Mouse (Mus musculus): ENCODE results near the gene Spsb4. TPM values are rescaled to one million over a fixed set of nuclear protein-coding genes. Genes with fewer than 3 reads are reported as not detected.

Spsb4 gene
- polyA plus RNA-seq, 1 experiment from 2014 or later = 23.4 TPM

- TF ChIP-seq CTCF (IDR thresholded peaks at IDR 0.05; ENCODE audit: low read depth) = no peak
- Histone ChIP-seq H3K27ac (ENCODE audit: low read depth, low read length) (no peak overlapping the region), H3K9me3 (ENCODE audit: control insufficient read depth) (no peaks in the 10 kb centered on the region), H3K27me3 (replicated peaks; ENCODE audit: control insufficient read depth, insufficient read depth, low read length) (0 out of 2 replicates have a peak, but pooled peaks cover 3% of the 10 kb centered on the region), H3K4me1 (replicated peaks; ENCODE audit: control insufficient read depth, insufficient read depth, low read length) (no peaks in the 10 kb centered on the region), H3K36me3 (ENCODE audit: control insufficient read depth, insufficient read depth) (no peaks in the 10 kb centered on the region), H3K9ac (ENCODE audit: low read depth, low read length) (no peak overlapping the region), H3K4me2 (replicated peaks; ENCODE audit: low read depth) (no peak overlapping the region), H3K4me3 (ENCODE audit: low read depth, low read length) (no peak overlapping the region)
- 88% methylated on average over 7 of the region's 7 CpGs for WGBS
- no peak for ATAC-seq
Observed at GRCm38 (mm10) chr9:97036656-97037055, 18.0 kb upstream of the Spsb4 start.

DNA sequence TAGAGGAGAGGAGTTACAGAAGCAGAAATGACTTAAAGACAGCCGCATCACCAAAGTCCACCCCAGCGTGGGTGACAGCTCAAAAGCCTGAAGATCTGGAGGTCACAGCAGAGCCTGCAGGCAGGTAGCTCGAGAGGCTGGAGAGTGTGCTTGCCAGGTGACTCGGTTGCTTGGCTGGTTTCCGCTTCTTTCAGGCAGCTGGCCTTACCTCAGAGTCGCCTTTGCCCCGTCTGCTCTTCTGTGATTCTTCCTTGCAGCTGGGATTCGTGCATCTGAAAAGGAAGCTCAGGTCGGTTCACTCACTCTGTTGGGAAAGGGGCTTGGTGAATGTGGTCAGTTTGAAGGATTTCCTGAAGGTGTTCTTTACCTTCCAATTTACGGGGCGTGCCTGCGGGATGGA is 8.7 kb upstream of the Spsb4 start:
- ATAC-seq = no peak

DNA sequence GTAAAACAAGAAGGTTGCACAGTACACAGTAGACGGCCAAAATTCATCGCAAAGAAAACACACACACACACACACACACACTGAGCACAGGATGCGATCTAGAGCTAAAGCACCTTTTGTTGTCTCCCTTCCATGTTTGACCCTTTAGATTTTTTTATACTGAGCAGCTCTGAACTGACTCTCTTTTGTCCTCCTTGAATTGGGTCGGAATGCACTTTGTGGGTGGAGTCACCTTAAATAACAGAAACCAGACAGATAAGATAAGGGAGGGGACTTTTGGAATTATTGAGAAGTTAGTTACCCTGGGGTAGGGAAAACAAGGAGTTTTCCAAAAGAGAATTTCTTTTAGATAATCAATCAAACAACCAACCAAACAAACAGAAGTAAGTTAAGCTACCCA is 7.4 kb upstream of the Spsb4 start:
- no peak overlapping the region for H3K4me2 ChIP-seq (replicated peaks; ENCODE audit: low read depth)
- 82% methylated on average over 4 of the region's 4 CpGs for WGBS

More for the DNA sequence above, 8.7 kb upstream of the Spsb4 start:
- no peaks in the 10 kb centered on the region for H3K36me3 ChIP-seq (ENCODE audit: control insufficient read depth, insufficient read depth)
- no peaks in the 10 kb centered on the region for H3K9me3 ChIP-seq (ENCODE audit: control insufficient read depth)
- no peak overlapping the region for H3K27ac ChIP-seq (ENCODE audit: low read depth, low read length)
- 80% methylated on average over 12 of the region's 12 CpGs for WGBS
- no peak overlapping the region for H3K4me2 ChIP-seq (replicated peaks; ENCODE audit: low read depth)
- no peak overlapping the region for H3K4me3 ChIP-seq (ENCODE audit: low read depth, low read length)
- no peak overlapping the region for H3K9ac ChIP-seq (ENCODE audit: low read depth, low read length)
- no peaks in the 10 kb centered on the region for H3K4me1 ChIP-seq (replicated peaks; ENCODE audit: control insufficient read depth, insufficient read depth, low read length)
- H3K27me3 ChIP-seq (replicated peaks; ENCODE audit: control insufficient read depth, insufficient read depth, low read length) = no peaks in the 10 kb centered on the region
- TF ChIP-seq CTCF (IDR thresholded peaks at IDR 0.05; ENCODE audit: low read depth) = no peak

DNA sequence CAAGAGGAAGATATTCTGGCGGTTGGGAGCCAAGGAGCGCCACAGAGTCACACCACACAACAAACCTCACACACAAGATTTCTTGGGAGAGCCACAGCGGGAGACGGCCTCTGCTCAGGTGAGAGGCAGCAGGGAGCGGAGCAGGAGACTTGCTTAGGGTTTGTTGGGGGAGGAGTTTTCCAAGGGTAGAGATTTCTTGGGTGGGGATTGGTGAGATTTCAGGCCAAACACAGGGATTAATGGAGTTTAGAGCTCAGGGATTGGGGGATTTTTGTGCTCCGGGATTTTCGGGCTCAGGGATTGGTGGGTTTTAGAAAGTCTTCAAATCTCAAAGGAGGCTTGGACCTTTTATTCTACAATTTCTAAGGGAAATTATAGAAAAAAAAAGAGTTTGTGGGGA is 5.8 kb upstream of the Spsb4 start:
- H3K9me3 ChIP-seq (ENCODE audit: control insufficient read depth) = no peaks in the 10 kb centered on the region
- H3K4me2 ChIP-seq (replicated peaks; ENCODE audit: low read depth) = no peak overlapping the region
- no peak for TF ChIP-seq CTCF (IDR thresholded peaks at IDR 0.05; ENCODE audit: low read depth)
- no peaks in the 10 kb centered on the region for H3K27me3 ChIP-seq (replicated peaks; ENCODE audit: control insufficient read depth, insufficient read depth, low read length)
- H3K36me3 ChIP-seq (ENCODE audit: control insufficient read depth, insufficient read depth) = no peaks in the 10 kb centered on the region
- H3K4me1 ChIP-seq (replicated peaks; ENCODE audit: control insufficient read depth, insufficient read depth, low read length) = 0 out of 2 replicates have a peak, but pooled peaks cover 4% of the 10 kb centered on the region
- ATAC-seq = no peak
- H3K9ac ChIP-seq (ENCODE audit: low read depth, low read length) = no peak overlapping the region
- WGBS = 80% methylated on average over 7 of the region's 7 CpGs
- H3K4me3 ChIP-seq (ENCODE audit: low read depth, low read length) = no peak overlapping the region
- H3K27ac ChIP-seq (ENCODE audit: low read depth, low read length) = no peak overlapping the region

More for the DNA sequence above, 7.4 kb upstream of the Spsb4 start:
- Histone ChIP-seq H3K36me3 (ENCODE audit: control insufficient read depth, insufficient read depth) (no peaks in the 10 kb centered on the region), H3K27ac (ENCODE audit: low read depth, low read length) (no peak overlapping the region), H3K27me3 (replicated peaks; ENCODE audit: control insufficient read depth, insufficient read depth, low read length) (no peaks in the 10 kb centered on the region), H3K4me3 (ENCODE audit: low read depth, low read length) (no peak overlapping the region), H3K9ac (ENCODE audit: low read depth, low read length) (no peak overlapping the region), H3K9me3 (ENCODE audit: control insufficient read depth) (no peaks in the 10 kb centered on the region), H3K4me1 (replicated peaks; ENCODE audit: control insufficient read depth, insufficient read depth, low read length) (0 out of 2 replicates have a peak, but pooled peaks cover under 1% of the 10 kb centered on the region)
- no peak for ATAC-seq
- TF ChIP-seq CTCF (IDR thresholded peaks at IDR 0.05; ENCODE audit: low read depth) = no peak

GRCm38 (mm10) chr9:97022948-97023347 is 4.3 kb upstream of the Spsb4 start:
- Histone ChIP-seq H3K27ac (ENCODE audit: low read depth, low read length) (no peak overlapping the region), H3K4me3 (ENCODE audit: low read depth, low read length) (no peak overlapping the region), H3K4me1 (replicated peaks; ENCODE audit: control insufficient read depth, insufficient read depth, low read length) (peaks cover 8% of the 10 kb centered on the region; the same call in 1 of the 2 replicates), H3K9me3 (ENCODE audit: control insufficient read depth) (no peaks in the 10 kb centered on the region), H3K9ac (ENCODE audit: low read depth, low read length) (no peak overlapping the region), H3K27me3 (replicated peaks; ENCODE audit: control insufficient read depth, insufficient read depth, low read length) (no peaks in the 10 kb centered on the region), H3K36me3 (ENCODE audit: control insufficient read depth, insufficient read depth) (no peaks in the 10 kb centered on the region), H3K4me2 (replicated peaks; ENCODE audit: low read depth) (no peak overlapping the region)
- 69% methylated on average over 4 of the region's 4 CpGs for WGBS
- ATAC-seq = no peak
- TF ChIP-seq CTCF (IDR thresholded peaks at IDR 0.05; ENCODE audit: low read depth) = no peak

DNA sequence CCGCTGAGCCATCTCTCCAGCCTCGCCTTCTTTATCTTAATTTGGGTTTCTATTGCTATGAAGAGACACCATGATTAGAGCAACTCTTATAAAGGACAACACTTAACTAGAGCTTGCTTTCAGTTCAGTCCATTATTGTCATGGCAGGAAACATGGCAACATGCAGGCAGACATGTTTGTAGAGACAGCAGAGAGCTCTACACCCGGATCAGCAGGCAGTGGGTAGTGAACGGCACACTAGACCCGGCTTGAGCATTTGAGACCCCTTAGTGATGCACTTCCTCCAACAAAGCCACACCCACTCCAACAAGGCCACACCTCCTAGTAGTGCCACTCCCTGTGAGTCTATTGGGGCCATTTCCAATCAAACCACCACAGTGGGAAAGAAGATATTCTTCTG is 3.7 kb upstream of the Spsb4 start:
- no peak for TF ChIP-seq CTCF (IDR thresholded peaks at IDR 0.05; ENCODE audit: low read depth)
- H3K27ac ChIP-seq (ENCODE audit: low read depth, low read length) = no peak overlapping the region
- 82% methylated on average over 5 of the region's 5 CpGs for WGBS
- H3K27me3 ChIP-seq (replicated peaks; ENCODE audit: control insufficient read depth, insufficient read depth, low read length) = no peaks in the 10 kb centered on the region
- no peak overlapping the region for H3K9ac ChIP-seq (ENCODE audit: low read depth, low read length)
- no peak overlapping the region for H3K4me2 ChIP-seq (replicated peaks; ENCODE audit: low read depth)
- no peak for ATAC-seq
- peaks cover 8% of the 10 kb centered on the region; the same call in 1 of the 2 replicates for H3K4me1 ChIP-seq (replicated peaks; ENCODE audit: control insufficient read depth, insufficient read depth, low read length)
- H3K9me3 ChIP-seq (ENCODE audit: control insufficient read depth) = no peaks in the 10 kb centered on the region
- no peak overlapping the region for H3K4me3 ChIP-seq (ENCODE audit: low read depth, low read length)
- no peaks in the 10 kb centered on the region for H3K36me3 ChIP-seq (ENCODE audit: control insufficient read depth, insufficient read depth)

DNA sequence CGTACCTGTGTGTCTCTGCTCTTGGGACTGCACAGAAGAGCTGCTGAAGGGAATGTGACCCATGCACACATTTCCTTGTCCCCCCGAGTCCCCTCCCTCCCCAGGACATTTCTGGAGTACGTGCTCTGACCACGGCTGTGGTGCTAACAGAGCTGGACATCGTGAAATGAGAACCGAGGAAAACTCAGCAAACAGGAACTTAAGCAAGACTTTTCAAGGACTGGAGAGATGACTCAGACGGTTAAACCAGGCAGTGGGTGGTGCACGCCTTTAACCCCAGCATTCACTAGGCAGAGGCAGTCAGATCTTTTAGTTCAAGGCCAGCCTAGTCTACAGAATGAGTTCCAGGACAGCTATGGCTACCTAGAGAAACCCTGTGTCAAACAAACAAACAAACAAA is 1.5 kb upstream of the Spsb4 start:
- no peak overlapping the region for H3K27ac ChIP-seq (ENCODE audit: low read depth, low read length)
- no peak for TF ChIP-seq CTCF (IDR thresholded peaks at IDR 0.05; ENCODE audit: low read depth)
- no peak overlapping the region for H3K4me2 ChIP-seq (replicated peaks; ENCODE audit: low read depth)
- WGBS = 69% methylated on average over 8 of the region's 8 CpGs
- H3K4me1 ChIP-seq (replicated peaks; ENCODE audit: control insufficient read depth, insufficient read depth, low read length) = peaks cover 11% of the 10 kb centered on the region; the same call in 1 of the 2 replicates
- H3K9ac ChIP-seq (ENCODE audit: low read depth, low read length) = no peak overlapping the region
- H3K4me3 ChIP-seq (ENCODE audit: low read depth, low read length) = no peak overlapping the region
- no peaks in the 10 kb centered on the region for H3K9me3 ChIP-seq (ENCODE audit: control insufficient read depth)
- H3K36me3 ChIP-seq (ENCODE audit: control insufficient read depth, insufficient read depth) = no peaks in the 10 kb centered on the region
- no peaks in the 10 kb centered on the region for H3K27me3 ChIP-seq (replicated peaks; ENCODE audit: control insufficient read depth, insufficient read depth, low read length)
- no peak for ATAC-seq

Measured in intestine, postnatal 0 days (tissue).